In the genomic region with DNA sequence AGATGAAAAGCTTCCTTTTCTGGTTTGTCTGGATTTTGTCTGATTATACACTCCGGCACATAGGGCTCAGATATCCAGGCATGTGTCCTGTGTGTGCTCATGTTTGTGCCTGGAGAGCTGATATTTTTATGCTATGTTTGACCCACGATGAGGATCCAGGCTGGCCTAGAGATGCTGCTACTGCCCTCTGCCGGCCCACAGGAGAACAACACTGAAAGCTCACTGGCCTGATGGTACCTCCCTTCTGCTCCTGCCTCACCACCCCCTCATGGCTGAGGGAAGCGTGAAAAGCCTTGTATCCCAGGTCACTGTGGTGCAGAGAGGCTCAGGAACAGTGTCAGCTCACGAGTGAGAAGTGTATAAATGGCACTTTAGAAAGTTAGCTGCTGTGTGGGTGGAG, we compare ENCODE assay signal across 1 mouse cellular context.
TF ChIP-seq lines count a peak whose summit lies in the region.

No protein-coding gene starts in this region.

TF ChIP-seq in CH12.LX, 34 proteins besides CTCF, POLR2A, EP300 and RAD21:
- TF ChIP-seq IRF4 (IDR thresholded peaks at IDR 0.05; ENCODE audit: low read depth, low read length) (no peak), KAT2A (IDR thresholded peaks at IDR 0.05; ENCODE audit: insufficient replicate concordance, low read length) (no peak), ZC3H11A (IDR thresholded peaks at IDR 0.05; ENCODE audit: low read depth, low read length) (peak; percentile 44; the same call in 1 of the 2 replicates), SIN3A (IDR thresholded peaks at IDR 0.05; ENCODE audit: low read length) (0 out of 2 replicates have a peak, but pooled peaks have one; percentile 33), CHD2 (IDR thresholded peaks at IDR 0.05; ENCODE audit: low read length) (no peak), MAFK (IDR thresholded peaks at IDR 0.05; ENCODE audit: insufficient replicate concordance, low read length) (no peak), SMC3 (IDR thresholded peaks at IDR 0.05; ENCODE audit: low read depth, low read length) (peak; percentile 92), MYC (IDR thresholded peaks at IDR 0.05; ENCODE audit: low read depth, low read length) (0 out of 2 replicates have a peak, but pooled peaks have one; percentile 37), MXI1 (IDR thresholded peaks at IDR 0.05; ENCODE audit: low read depth, low read length) (no peak), USF2 (conservative IDR thresholded peaks at IDR 0.05; ENCODE audit: low read depth, low read length) (no peak), MAX (IDR thresholded peaks at IDR 0.05; ENCODE audit: low read length) (no peak), NELFE (IDR thresholded peaks at IDR 0.05; ENCODE audit: low read depth, low read length) (no peak), TCF12 (IDR thresholded peaks at IDR 0.05; ENCODE audit: low read depth, low read length) (no peak), TBP (conservative IDR thresholded peaks at IDR 0.05; ENCODE audit: low read depth, low read length) (no peak), HCFC1 (IDR thresholded peaks at IDR 0.05; ENCODE audit: low read depth, low read length) (no peak), USF1 (IDR thresholded peaks at IDR 0.05; ENCODE audit: low read depth, low read length) (no peak)
